ENCODE assay signal across 21 mouse cellular contexts in genomic region chr6:5230261-5230660, GRCm38 (mm10). TPM values are rescaled to one million over a fixed set of nuclear protein-coding genes. Genes with fewer than 3 reads are reported as not detected.
"Had no signal": no experiment of that assay in that cellular context is flagged by ENCODE, and none has a peak within 500 bp of the region (broad histone marks: within the 10 kb centered on the region; RNA-seq: fewer than 3 reads in every experiment).

No protein-coding gene starts in this region.

- H3K9me3 ChIP-seq: intestine, embryonic 15.5 days; limb, embryonic 10.5 days; liver, embryonic 12.5 days; lung, embryonic 15.5 days; megakaryocyte, embryonic 14.5 days; midbrain, embryonic 15.5 days; neural tube, embryonic 12.5 days had no signal

- ATAC-seq: intestine, embryonic 15.5 days; liver, embryonic 12.5 days; midbrain, embryonic 15.5 days had no signal

- H3K4me3 ChIP-seq: intestine, embryonic 15.5 days; left cerebral cortex, adult 2 months; limb, embryonic 10.5 days; liver, embryonic 12.5 days; lung, embryonic 15.5 days; megakaryocyte, embryonic 14.5 days; midbrain, embryonic 15.5 days; neural tube, embryonic 12.5 days had no signal

- H3K27me3 ChIP-seq: intestine, embryonic 15.5 days; liver, embryonic 12.5 days; lung, embryonic 15.5 days; megakaryocyte, embryonic 14.5 days; midbrain, embryonic 15.5 days; neural tube, embryonic 12.5 days had no signal

- H3K4me2 ChIP-seq: intestine, embryonic 15.5 days; liver, embryonic 12.5 days; lung, embryonic 15.5 days; midbrain, embryonic 11.5 days; midbrain, embryonic 15.5 days; neural tube, embryonic 12.5 days had no signal

- H3K9ac ChIP-seq: intestine, embryonic 15.5 days; liver, embryonic 12.5 days; lung, embryonic 15.5 days; midbrain, embryonic 15.5 days; neural tube, embryonic 12.5 days had no signal

- DNase-seq: lung, postnatal 14 days; right cerebral cortex, postnatal 4 days; spleen, adult 18-20 months; thymus, adult 2 months; thymus, postnatal 25 days had no signal

- H3K4me1 ChIP-seq: intestine, embryonic 15.5 days; limb, embryonic 10.5 days; liver, embryonic 12.5 days; lung, embryonic 15.5 days; megakaryocyte, embryonic 14.5 days; midbrain, embryonic 15.5 days; neural tube, embryonic 12.5 days had no signal

- H3K36me3 ChIP-seq: intestine, embryonic 15.5 days; limb, embryonic 10.5 days; lung, embryonic 15.5 days; midbrain, embryonic 15.5 days; neural tube, embryonic 12.5 days had no signal

- H3K27ac ChIP-seq: intestine, embryonic 15.5 days; left cerebral cortex, adult 2 months; limb, embryonic 10.5 days; liver, embryonic 12.5 days; lung, embryonic 15.5 days; macrophage; midbrain, embryonic 15.5 days; neural tube, embryonic 12.5 days had no signal

RNA-seq across cellular contexts. Expression of gene Pon1, which starts 36.5 kb away (rescaled TPM):
- total RNA-seq: layer of hippocampus, postnatal 25 days; left cerebral cortex, adult 2 months; left cerebral cortex, postnatal 14 days; monocyte, adult 5-6 weeks; neutrophil, adult 5-6 weeks had no signal
- polyA plus RNA-seq: intestine, embryonic 15.5 days; limb, embryonic 10.5 days; limb, embryonic 14.5 days; lung, embryonic 15.5 days; macrophage; neural tube, embryonic 12.5 days; stomach, embryonic 14.5 days had no signal
